Mouse (Mus musculus): ENCODE measurements around the gene Mymk. TPM values are rescaled to one million over a fixed set of nuclear protein-coding genes. Genes with fewer than 3 reads are reported as not detected.

Gene Mymk
- polyA plus RNA-seq, 1 experiment from 2014 or later: 11.5 TPM

DNA sequence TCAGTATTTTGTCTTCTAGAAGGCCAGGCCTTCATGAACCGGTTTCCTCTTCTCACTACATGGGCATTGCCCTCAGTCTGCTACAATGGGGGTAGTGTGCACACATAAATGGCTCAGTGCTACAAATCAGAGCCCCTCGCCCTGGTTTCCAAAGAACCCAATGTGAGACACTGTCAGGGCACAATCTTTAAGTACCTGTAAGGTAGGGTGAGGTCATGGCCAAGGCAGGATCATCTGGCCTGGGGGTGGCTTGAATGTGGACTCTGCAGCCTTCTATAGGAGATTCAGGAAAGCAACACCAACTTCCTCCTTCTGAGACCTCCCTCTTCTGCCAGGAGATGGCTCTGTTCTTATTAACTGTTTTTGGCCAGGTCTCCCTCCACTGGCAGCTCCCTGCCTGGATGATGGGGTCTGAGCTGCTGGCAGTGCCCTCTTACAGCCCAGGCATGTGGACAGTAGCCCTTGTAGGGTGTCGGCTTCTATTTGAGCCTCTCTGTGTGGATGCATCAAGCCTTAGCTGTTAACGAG, 14.6 kb upstream of the Mymk start:
- 74% methylated on average over 4 of the region's 4 CpGs for WGBS
- DNase-seq (ENCODE audit: low spot score) (no peak), ATAC-seq (ENCODE audit: insufficient read depth, low FRiP score, low TSS enrichment) (no peak)
- Histone ChIP-seq H3K9me3 (ENCODE audit: control insufficient read depth, low read length) (no peaks in the 10 kb centered on the region), H3K36me3 (ENCODE audit: control insufficient read depth, insufficient read depth, low read length) (no peaks in the 10 kb centered on the region), H3K27me3 (ENCODE audit: control insufficient read depth, insufficient read depth, low read length) (no peaks in the 10 kb centered on the region), H3K9ac (ENCODE audit: low read length) (no peak overlapping the region), H3K4me2 (ENCODE audit: low read depth) (no peak overlapping the region), H3K27ac (ENCODE audit: low read depth, low read length) (no peak overlapping the region), H3K4me3 (ENCODE audit: low read depth, low read length) (no peak overlapping the region), H3K4me1 (ENCODE audit: control insufficient read depth, insufficient read depth, low read length) (no peaks in the 10 kb centered on the region; the same call in 1 of the 2 replicates)

DNA sequence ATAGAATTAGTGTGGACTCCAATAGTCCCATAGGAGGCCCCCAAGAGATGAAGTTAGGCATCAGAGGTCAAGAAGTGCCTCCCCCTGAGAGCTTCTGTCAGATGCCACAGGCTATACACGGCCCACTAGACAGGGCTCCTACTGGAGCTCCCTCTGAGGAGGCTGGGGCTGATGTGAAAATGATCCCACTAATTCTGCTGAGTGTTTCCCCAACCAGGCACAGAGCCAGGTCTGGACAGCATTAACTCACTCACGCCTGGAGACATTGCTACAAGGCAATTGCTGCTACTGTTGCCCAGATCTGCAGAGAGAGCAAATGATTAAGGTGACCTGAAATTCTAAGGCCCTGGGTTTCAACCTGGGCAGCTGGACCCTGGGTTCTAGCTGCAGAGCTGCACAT, 13.8 kb upstream of the Mymk start:
- H3K27me3 ChIP-seq (ENCODE audit: control insufficient read depth, insufficient read depth, low read length): no peaks in the 10 kb centered on the region
- no peak overlapping the region for H3K9ac ChIP-seq (ENCODE audit: low read length)
- WGBS: 55% methylated on average over 2 of the region's 2 CpGs
- H3K4me1 ChIP-seq (ENCODE audit: control insufficient read depth, insufficient read depth, low read length): no peaks in the 10 kb centered on the region; the same call in 1 of the 2 replicates
- DNase-seq (ENCODE audit: low spot score): no peak
- no peaks in the 10 kb centered on the region for H3K36me3 ChIP-seq (ENCODE audit: control insufficient read depth, insufficient read depth, low read length)
- H3K27ac ChIP-seq (ENCODE audit: low read depth, low read length): no peak overlapping the region
- H3K4me3 ChIP-seq (ENCODE audit: low read depth, low read length): no peak overlapping the region
- no peaks in the 10 kb centered on the region for H3K9me3 ChIP-seq (ENCODE audit: control insufficient read depth, low read length)
- ATAC-seq (ENCODE audit: insufficient read depth, low FRiP score, low TSS enrichment): no peak
- no peak overlapping the region for H3K4me2 ChIP-seq (ENCODE audit: low read depth)

DNA sequence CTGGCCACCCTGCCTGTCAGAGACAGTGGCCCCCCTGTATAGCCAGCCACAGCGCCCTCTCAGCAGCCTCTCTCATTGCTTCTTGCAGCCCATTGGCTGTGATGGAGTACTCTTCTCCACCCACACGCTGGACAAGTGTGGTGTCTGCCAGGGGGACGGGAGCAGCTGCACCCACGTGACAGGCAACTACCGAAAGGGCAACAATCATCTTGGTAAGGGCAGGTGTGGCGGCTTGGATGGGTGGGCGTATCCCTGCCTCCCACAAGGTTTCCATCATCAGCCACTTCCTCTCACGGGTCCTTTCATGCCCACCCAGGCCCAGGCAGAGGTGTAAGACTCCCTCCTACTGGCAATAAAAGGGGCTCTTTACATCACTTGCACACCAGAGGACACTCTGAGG, 13.0 kb upstream of the Mymk start:
- H3K27ac ChIP-seq (ENCODE audit: low read depth, low read length): no peak overlapping the region
- H3K9ac ChIP-seq (ENCODE audit: low read length): no peak overlapping the region

DNA sequence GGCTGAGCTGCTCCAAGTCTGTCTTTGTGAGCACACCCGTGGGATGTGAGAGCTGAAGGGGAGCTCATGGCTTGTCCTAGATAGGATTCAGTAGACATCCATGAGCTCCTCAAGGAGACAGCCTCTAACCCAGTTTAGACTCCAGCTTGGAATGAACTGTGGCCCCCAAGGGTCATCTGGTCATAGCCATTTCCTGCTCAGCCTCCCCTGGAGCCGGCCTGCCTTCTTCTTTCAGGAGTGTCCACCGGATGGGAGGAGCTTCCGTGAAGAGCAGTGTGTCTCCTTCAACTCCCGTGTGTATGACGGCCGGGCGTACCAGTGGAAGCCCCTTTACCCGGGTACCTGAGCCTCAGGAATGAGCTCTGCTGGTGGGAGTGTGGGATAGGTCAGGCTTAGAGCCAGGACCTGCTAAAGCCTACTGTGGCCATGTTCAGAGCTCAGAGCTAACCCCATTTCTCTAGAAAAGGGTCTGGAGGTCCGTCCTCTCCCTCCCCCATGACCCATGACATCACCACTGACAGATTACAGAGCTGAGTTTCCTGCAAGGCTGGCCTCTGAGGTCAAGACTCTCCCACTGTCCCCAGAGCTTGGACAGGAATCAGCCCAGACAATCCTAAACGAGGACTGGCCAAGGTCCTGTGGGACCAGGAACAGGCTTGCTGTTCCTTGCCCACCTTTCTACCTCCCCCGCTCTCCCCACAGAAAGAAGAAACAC, 11.9 kb upstream of the Mymk start:
- no peak for DNase-seq (ENCODE audit: low spot score)
- 79% methylated on average over 12 of the region's 12 CpGs for WGBS

More for the DNA sequence above, 13.0 kb upstream of the Mymk start:
- Histone ChIP-seq H3K36me3 (ENCODE audit: control insufficient read depth, insufficient read depth, low read length) (no peaks in the 10 kb centered on the region), H3K9me3 (ENCODE audit: control insufficient read depth, low read length) (no peaks in the 10 kb centered on the region), H3K4me3 (ENCODE audit: low read depth, low read length) (no peak overlapping the region), H3K4me2 (ENCODE audit: low read depth) (no peak overlapping the region), H3K27me3 (ENCODE audit: control insufficient read depth, insufficient read depth, low read length) (no peaks in the 10 kb centered on the region), H3K4me1 (ENCODE audit: control insufficient read depth, insufficient read depth, low read length) (no peaks in the 10 kb centered on the region; the same call in 1 of the 2 replicates)
- DNase-seq (ENCODE audit: low spot score) (no peak), ATAC-seq (ENCODE audit: insufficient read depth, low FRiP score, low TSS enrichment) (no peak)
- WGBS: 40% methylated on average over 8 of the region's 8 CpGs

DNA sequence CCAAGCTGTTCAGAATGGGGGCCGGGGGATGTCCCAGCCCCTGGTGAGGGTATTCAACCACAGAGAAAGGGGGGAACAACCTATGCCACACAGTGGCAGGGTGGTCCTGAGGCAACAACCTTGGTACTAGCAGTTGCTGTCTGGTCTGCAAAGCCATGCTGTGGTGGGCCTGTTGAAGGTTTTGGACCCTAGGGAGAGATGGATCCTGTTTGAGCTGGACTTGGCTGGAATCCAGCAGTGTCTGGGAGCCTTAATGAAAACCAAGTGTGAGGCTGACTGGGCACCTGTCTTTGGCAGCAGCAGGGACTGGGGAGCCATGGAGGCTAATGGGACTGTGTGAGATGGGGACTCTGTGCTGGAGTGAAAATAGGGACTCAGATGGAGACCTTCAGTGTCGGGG, 7.7 kb upstream of the Mymk start:
- Histone ChIP-seq H3K4me3 (ENCODE audit: low read depth, low read length) (no peak overlapping the region), H3K9me3 (ENCODE audit: control insufficient read depth, low read length) (no peaks in the 10 kb centered on the region), H3K9ac (ENCODE audit: low read length) (peak overlapping the region; percentile 20; the same call in 1 of the 2 replicates), H3K4me1 (ENCODE audit: control insufficient read depth, insufficient read depth, low read length) (peaks cover 15% of the 10 kb centered on the region), H3K4me2 (ENCODE audit: low read depth) (peak overlapping the region; percentile 26; the same call in 1 of the 2 replicates), H3K27ac (ENCODE audit: low read depth, low read length) (no peak overlapping the region), H3K36me3 (ENCODE audit: control insufficient read depth, insufficient read depth, low read length) (no peaks in the 10 kb centered on the region), H3K27me3 (ENCODE audit: control insufficient read depth, insufficient read depth, low read length) (no peaks in the 10 kb centered on the region)
- DNase-seq (ENCODE audit: low spot score) (peak; percentile 50), ATAC-seq (ENCODE audit: insufficient read depth, low FRiP score, low TSS enrichment) (no peak)
- 55% methylated on average over 2 of the region's 2 CpGs for WGBS

More for the DNA sequence above, 11.9 kb upstream of the Mymk start:
- Histone ChIP-seq H3K27me3 (ENCODE audit: control insufficient read depth, insufficient read depth, low read length) (no peaks in the 10 kb centered on the region), H3K36me3 (ENCODE audit: control insufficient read depth, insufficient read depth, low read length) (no peaks in the 10 kb centered on the region), H3K4me1 (ENCODE audit: control insufficient read depth, insufficient read depth, low read length) (peaks cover 8% of the 10 kb centered on the region), H3K9ac (ENCODE audit: low read length) (no peak overlapping the region), H3K9me3 (ENCODE audit: control insufficient read depth, low read length) (no peaks in the 10 kb centered on the region), H3K4me3 (ENCODE audit: low read depth, low read length) (no peak overlapping the region), H3K4me2 (ENCODE audit: low read depth) (no peak overlapping the region), H3K27ac (ENCODE audit: low read depth, low read length) (no peak overlapping the region)
- ATAC-seq (ENCODE audit: insufficient read depth, low FRiP score, low TSS enrichment): no peak

DNA sequence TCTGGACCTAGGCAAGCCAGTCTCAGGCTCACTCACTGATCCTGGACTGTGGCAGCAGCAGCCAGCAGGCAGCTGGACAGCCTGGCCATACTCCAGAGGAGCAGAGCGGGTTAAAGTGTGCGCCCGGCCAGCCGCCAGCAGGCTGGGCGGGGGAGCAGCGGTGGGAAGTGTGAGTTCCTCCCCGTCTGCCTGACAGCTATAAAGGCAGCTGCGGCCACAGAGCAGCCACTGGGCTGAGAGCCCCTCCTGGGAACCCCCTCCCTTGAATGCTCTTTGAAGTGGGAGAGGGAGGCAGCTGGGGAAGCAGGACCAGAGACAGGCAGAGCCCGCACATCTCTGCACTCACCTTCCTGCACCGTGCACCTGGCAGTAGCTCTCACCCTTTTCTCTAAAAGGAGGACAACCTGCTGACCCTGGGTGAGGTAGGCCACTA, 7.2 kb upstream of the Mymk start, which contains the start of gene Adamtsl2:
TSS of gene Adamtsl2 (plus strand) at position 228 of the 433 bp plus-strand sequence.
- H3K27me3 ChIP-seq (ENCODE audit: control insufficient read depth, insufficient read depth, low read length): no peaks in the 10 kb centered on the region
- H3K4me3 ChIP-seq (ENCODE audit: low read depth, low read length): no peak within 1 kb of the TSS
- no peaks in the 10 kb centered on the region for H3K9me3 ChIP-seq (ENCODE audit: control insufficient read depth, low read length)
- peak within 1 kb of the TSS; percentile 26 for H3K4me2 ChIP-seq (ENCODE audit: low read depth)
- peak; percentile 70 for DNase-seq (ENCODE audit: low spot score)
- peaks cover 15% of the 10 kb centered on the region for H3K4me1 ChIP-seq (ENCODE audit: control insufficient read depth, insufficient read depth, low read length)
- WGBS: 4% methylated on average over 10 of the region's 10 CpGs
- H3K27ac ChIP-seq (ENCODE audit: low read depth, low read length): no peak within 1 kb of the TSS
- peak; percentile 41; the same call in 1 of the 2 replicates for ATAC-seq (ENCODE audit: insufficient read depth, low FRiP score, low TSS enrichment)
- no peaks in the 10 kb centered on the region for H3K36me3 ChIP-seq (ENCODE audit: control insufficient read depth, insufficient read depth, low read length)
- peak within 1 kb of the TSS; percentile 20; the same call in 1 of the 2 replicates for H3K9ac ChIP-seq (ENCODE audit: low read length)

DNA sequence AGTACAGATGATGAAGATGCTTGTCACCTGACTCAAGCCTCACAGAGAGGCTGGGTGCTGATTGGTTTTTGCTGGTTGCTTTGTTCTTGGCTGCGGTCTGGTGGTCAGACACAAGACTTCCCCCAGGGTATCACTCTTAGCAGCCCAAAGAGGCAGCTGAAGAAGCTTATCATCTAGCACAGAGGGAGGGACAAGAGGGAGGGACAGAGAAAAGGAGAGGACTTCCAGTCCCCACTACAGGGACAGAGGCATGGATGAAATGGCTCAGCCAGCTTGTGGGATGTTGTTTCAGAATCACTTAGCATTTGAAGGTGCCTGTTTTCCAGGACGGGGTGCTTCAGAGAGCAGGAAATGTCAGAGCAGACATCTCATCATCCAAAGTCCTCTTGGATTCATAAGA, 6.3 kb upstream of the Mymk start:
- Histone ChIP-seq H3K27ac (ENCODE audit: low read depth, low read length) (no peak overlapping the region), H3K9ac (ENCODE audit: low read length) (no peak overlapping the region), H3K27me3 (ENCODE audit: control insufficient read depth, insufficient read depth, low read length) (no peaks in the 10 kb centered on the region), H3K4me1 (ENCODE audit: control insufficient read depth, insufficient read depth, low read length) (peaks cover 15% of the 10 kb centered on the region), H3K36me3 (ENCODE audit: control insufficient read depth, insufficient read depth, low read length) (no peaks in the 10 kb centered on the region), H3K4me3 (ENCODE audit: low read depth, low read length) (no peak overlapping the region), H3K9me3 (ENCODE audit: control insufficient read depth, low read length) (no peaks in the 10 kb centered on the region), H3K4me2 (ENCODE audit: low read depth) (no peak overlapping the region)
- 31% methylated on average over 2 of the region's 2 CpGs for WGBS
- ATAC-seq (ENCODE audit: insufficient read depth, low FRiP score, low TSS enrichment) (no peak), DNase-seq (ENCODE audit: low spot score) (no peak)

DNA sequence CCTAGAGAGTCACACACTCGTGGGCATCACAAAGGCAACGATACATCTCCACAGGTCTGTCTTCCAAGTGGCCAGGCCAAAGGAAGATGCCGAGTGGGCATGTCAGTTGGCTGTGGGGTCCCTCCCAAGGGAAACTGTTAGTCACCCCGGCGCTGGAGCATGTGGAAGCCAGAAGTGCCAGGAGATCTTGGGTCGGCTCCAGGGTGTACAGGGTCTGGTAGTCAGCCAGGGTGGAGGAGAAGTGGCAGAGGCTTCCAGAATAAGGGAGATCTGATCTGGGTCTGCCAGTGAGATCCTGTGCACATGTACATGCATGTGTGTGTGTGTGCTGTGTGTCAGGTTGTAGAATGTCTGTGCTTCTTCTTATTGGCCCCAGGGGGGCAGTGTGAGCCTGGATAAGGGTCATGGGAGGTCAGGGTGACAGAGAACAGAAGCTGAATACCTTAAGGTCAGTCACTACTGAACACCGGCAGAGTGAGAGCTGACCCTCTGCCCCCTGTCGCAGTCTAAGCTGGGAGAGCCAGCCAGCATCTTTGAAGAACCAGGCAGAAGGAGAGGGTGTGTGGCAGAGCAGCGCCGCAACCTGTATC, 5.8 kb upstream of the Mymk start:
- Histone ChIP-seq H3K4me3 (ENCODE audit: low read depth, low read length) (no peak overlapping the region), H3K36me3 (ENCODE audit: control insufficient read depth, insufficient read depth, low read length) (no peaks in the 10 kb centered on the region), H3K27ac (ENCODE audit: low read depth, low read length) (no peak overlapping the region), H3K4me1 (ENCODE audit: control insufficient read depth, insufficient read depth, low read length) (peaks cover 18% of the 10 kb centered on the region), H3K9me3 (ENCODE audit: control insufficient read depth, low read length) (no peaks in the 10 kb centered on the region), H3K4me2 (ENCODE audit: low read depth) (no peak overlapping the region), H3K27me3 (ENCODE audit: control insufficient read depth, insufficient read depth, low read length) (no peaks in the 10 kb centered on the region), H3K9ac (ENCODE audit: low read length) (no peak overlapping the region)
- ATAC-seq (ENCODE audit: insufficient read depth, low FRiP score, low TSS enrichment) (no peak), DNase-seq (ENCODE audit: low spot score) (no peak)
- WGBS: 72% methylated on average over 10 of the region's 10 CpGs

Data from neural tube, embryonic 11.5 days (tissue).